Mouse (Mus musculus): ENCODE measurements around the gene Clec2i. TPM values are rescaled to one million over a fixed set of nuclear protein-coding genes. Genes with fewer than 3 reads are reported as not detected.

The Clec2i gene
- not detected for polyA plus RNA-seq (2015; fragmentation: Illumina TruSeq; extraction: RNeasy Lipid Tissue Mini Kit (QIAGEN cat#74804); ENCODE audit: low read depth, low replicate concordance)

DNA sequence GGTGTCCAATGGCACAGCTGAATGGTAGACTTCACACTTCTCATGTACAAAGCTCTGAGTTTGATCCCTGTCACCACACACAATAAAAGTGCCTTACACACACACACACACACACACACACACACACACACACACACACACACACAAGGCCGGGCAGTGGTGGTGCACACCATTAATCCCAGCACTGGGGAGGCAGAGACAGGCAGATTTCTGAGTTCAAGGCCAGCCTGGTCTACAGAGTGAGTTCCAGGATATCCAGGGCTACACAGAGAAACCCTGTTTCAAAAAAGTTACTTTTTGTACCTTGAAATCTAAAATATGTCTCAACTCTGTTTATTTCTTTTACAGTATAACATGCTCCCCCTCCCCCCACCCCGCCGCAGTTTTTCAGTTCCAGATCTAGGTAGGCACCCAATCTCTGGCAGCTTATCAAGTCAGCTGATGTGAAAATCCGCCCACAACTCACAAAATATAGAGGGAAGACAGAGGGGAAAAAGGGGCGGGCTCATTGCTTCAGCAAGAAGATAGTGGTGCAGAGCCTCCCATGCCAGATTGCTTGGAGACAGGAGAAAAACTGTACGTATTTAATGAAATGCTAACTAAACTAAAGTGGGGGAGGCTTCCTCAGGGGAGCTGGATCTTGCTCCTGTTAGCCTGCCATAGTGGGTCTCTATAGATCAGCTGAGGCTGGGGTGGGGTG, at the start of gene Clec2i:
Gene Clec2i, plus strand, starts transcription at position 498 of the 700 bp plus-strand sequence.

DNA sequence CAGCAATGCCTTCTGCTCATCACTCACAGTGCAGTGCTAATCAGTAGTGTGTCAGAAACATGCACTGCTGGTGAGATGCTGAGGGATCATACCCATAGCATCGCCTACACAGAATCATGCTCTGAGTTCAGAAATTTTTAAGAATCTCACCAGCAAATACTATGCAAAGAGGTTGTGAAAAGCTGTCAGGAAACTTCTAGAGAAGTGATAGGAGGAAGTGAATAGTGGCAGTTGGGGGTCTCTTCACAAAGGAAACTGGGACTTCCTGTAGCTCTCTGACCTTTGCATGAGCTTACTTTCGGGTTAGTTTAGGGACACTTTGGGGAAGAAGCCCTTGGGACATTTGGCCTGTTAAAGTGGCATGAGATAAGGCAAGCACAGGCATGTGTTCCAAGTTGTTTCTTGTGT, 3.6 kb downstream of the Clec2i start, which contains the start of gene BC035044:
Gene BC035044, minus strand, starts transcription at position 179 of the 408 bp plus-strand sequence.

DNA sequence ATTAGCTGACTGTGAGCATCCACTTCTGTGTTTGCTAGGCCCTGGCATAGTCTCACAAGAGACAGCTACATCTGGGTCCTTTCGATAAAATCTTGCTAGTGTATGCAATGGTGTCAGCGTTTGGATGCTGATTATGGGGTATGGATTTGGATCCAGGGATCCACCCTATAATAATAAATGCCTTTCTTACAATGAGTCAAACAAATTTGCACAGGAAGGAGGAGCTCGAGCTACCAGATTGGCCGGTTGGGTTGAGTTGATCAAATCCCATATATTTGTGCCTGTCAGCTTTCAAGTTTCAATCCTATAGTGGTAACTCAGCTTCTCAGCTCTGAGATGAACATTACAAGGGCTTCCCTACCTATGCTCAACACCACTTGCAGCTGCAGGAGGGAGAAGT, 46.7 kb downstream of the Clec2i start, which contains the start of gene Clec2g:
Gene Clec2g, plus strand, starts transcription at position 301 of the 400 bp plus-strand sequence.

Other genes with a start within 250 kb of the Clec2i start
- gene Clec2h, start 225.2 kb upstream of the Clec2i start, polyA plus RNA-seq (2015; fragmentation: Illumina TruSeq; extraction: RNeasy Lipid Tissue Mini Kit (QIAGEN cat#74804); ENCODE audit: low read depth, low replicate concordance) = not detected
- not detected for gene Klrb1, start 164.5 kb upstream of the Clec2i start, polyA plus RNA-seq (2015; fragmentation: Illumina TruSeq; extraction: RNeasy Lipid Tissue Mini Kit (QIAGEN cat#74804); ENCODE audit: low read depth, low replicate concordance)
- gene Klrb1c, start 98.4 kb upstream of the Clec2i start, polyA plus RNA-seq (2015; fragmentation: Illumina TruSeq; extraction: RNeasy Lipid Tissue Mini Kit (QIAGEN cat#74804); ENCODE audit: low read depth, low replicate concordance) = not detected
- not detected for gene Gm44511, start 61.3 kb upstream of the Clec2i start, polyA plus RNA-seq (2015; fragmentation: Illumina TruSeq; extraction: RNeasy Lipid Tissue Mini Kit (QIAGEN cat#74804); ENCODE audit: low read depth, low replicate concordance)
- gene Klrb1b, start 61.3 kb upstream of the Clec2i start, polyA plus RNA-seq (2015; fragmentation: Illumina TruSeq; extraction: RNeasy Lipid Tissue Mini Kit (QIAGEN cat#74804); ENCODE audit: low read depth, low replicate concordance) = not detected
- 4.2 TPM for gene BC035044, start 3.5 kb downstream of the Clec2i start, polyA plus RNA-seq (2015; fragmentation: Illumina TruSeq; extraction: RNeasy Lipid Tissue Mini Kit (QIAGEN cat#74804); ENCODE audit: low read depth, low replicate concordance)
- gene Clec2g, start 46.8 kb downstream of the Clec2i start, polyA plus RNA-seq (2015; fragmentation: Illumina TruSeq; extraction: RNeasy Lipid Tissue Mini Kit (QIAGEN cat#74804); ENCODE audit: low read depth, low replicate concordance) = not detected
- gene Klrb1f, start 158.3 kb downstream of the Clec2i start, polyA plus RNA-seq (2015; fragmentation: Illumina TruSeq; extraction: RNeasy Lipid Tissue Mini Kit (QIAGEN cat#74804); ENCODE audit: low read depth, low replicate concordance) = 0.28 TPM
- gene Clec2e, start 213.3 kb downstream of the Clec2i start, polyA plus RNA-seq (2015; fragmentation: Illumina TruSeq; extraction: RNeasy Lipid Tissue Mini Kit (QIAGEN cat#74804); ENCODE audit: low read depth, low replicate concordance) = not detected

Measured in brain, adult 10 weeks (tissue).